Mouse (Mus musculus): ENCODE data around the gene Fmo1. TPM values are rescaled to one million over a fixed set of nuclear protein-coding genes. Genes with fewer than 3 reads are reported as not detected.

The Fmo1 gene
- total and polyA plus RNA-seq, 2 experiments = 152 to 242 TPM

DNA sequence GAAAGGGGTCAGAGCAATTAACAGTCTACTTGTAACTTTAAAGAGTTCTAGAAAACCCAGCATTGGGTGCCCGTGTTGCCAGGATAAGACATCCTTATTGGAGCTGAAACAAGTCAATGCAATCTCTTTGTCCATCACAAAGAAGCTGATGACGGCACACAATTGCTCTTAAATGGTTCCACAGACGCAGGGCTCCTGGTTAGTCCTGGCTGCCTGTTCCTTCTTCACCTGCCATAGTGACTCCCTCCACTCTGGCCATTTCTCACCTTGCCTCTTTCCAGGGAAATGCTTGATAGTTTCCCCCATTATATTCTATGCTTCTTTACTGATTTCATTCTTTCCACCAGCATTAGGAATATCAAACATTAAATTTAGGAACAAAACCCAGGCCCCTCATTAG, 57.9 kb downstream of the Fmo1 start:
- Histone ChIP-seq H3K27me3 (ENCODE audit: control insufficient read depth, insufficient read depth, low read length) (no peaks in the 10 kb centered on the region), H3K79me2 (ENCODE audit: control insufficient read depth, insufficient read depth, low read length) (no peaks in the 10 kb centered on the region), H3K36me3 (ENCODE audit: control insufficient read depth, insufficient read depth, low read length) (peaks cover 15% of the 10 kb centered on the region), H3K4me1 (ENCODE audit: control insufficient read depth, insufficient read depth, low read length) (peaks cover 4% of the 10 kb centered on the region; the same call in 1 of the 2 replicates), H3K4me3 (ENCODE audit: insufficient read depth, low read depth, low read length) (no peak overlapping the region), H3K9ac (ENCODE audit: low read depth, low read length) (no peak overlapping the region), H3K27ac (replicated peaks; ENCODE audit: insufficient read depth, low read depth, low read length) (no peak overlapping the region)
- no peak for TF ChIP-seq CTCF (IDR thresholded peaks at IDR 0.05; ENCODE audit: low read depth, low read length)
- no peak for TF ChIP-seq POLR2A (IDR thresholded peaks at IDR 0.05; ENCODE audit: extremely low read depth, insufficient read depth, low read length)
- DNase-seq (ENCODE audit: extremely low read depth, low read depth, low spot score) = no peak
- WGBS = 97% methylated on average over 3 of the region's 3 CpGs

DNA sequence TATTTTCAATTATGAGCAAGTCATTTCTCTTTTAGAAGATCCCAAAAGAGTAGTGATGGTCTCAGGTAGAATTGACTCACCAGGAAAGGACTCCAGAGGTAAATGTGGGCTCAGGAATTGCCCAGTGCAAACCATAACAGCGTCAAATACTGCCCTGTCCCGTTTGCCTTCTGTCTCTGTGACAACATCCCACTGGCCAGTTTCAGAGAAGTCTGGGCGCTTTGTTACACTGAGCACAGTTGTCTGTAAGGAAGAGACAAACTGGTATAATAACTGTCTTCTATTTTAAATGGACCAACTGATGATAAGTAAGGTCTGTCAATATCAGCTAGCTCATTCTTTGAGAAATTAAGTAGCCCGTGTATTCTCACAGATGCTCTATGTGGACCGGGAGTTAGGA, 59.0 kb downstream of the Fmo1 start:
- H3K36me3 ChIP-seq (ENCODE audit: control insufficient read depth, insufficient read depth, low read length) = peaks cover 16% of the 10 kb centered on the region
- no peak for DNase-seq (ENCODE audit: extremely low read depth, low read depth, low spot score)
- H3K9ac ChIP-seq (ENCODE audit: low read depth, low read length) = no peak overlapping the region
- no peaks in the 10 kb centered on the region for H3K79me2 ChIP-seq (ENCODE audit: control insufficient read depth, insufficient read depth, low read length)
- no peak overlapping the region for H3K27ac ChIP-seq (replicated peaks; ENCODE audit: insufficient read depth, low read depth, low read length)
- no peaks in the 10 kb centered on the region for H3K27me3 ChIP-seq (ENCODE audit: control insufficient read depth, insufficient read depth, low read length)
- no peak overlapping the region for H3K4me3 ChIP-seq (ENCODE audit: insufficient read depth, low read depth, low read length)
- WGBS = 80% methylated on average over 5 of the region's 5 CpGs
- H3K4me1 ChIP-seq (ENCODE audit: control insufficient read depth, insufficient read depth, low read length) = no peaks in the 10 kb centered on the region
- TF ChIP-seq POLR2A (IDR thresholded peaks at IDR 0.05; ENCODE audit: extremely low read depth, insufficient read depth, low read length) (no peak), CTCF (IDR thresholded peaks at IDR 0.05; ENCODE audit: low read depth, low read length) (no peak)

DNA sequence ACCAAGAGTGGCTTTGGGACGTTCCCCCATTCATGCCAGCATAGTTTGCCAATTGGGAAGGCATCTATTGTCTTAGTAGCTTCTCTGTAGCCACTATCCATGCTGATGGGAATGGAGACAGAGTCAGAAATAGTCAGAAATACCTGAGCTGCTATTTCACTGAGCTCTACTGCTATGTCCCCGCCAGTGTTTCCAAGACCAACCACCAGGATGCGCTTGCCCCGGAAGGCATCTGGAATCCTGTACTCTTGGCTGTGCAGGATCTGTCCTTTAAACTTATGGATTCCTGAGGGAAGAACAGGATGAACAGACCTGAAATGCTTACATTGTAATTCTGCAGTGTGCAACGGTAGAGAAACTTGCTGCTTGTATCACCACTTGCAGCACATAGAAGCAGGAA, 61.4 kb downstream of the Fmo1 start:
- DNase-seq (ENCODE audit: extremely low read depth, low read depth, low spot score) = no peak
- TF ChIP-seq POLR2A (IDR thresholded peaks at IDR 0.05; ENCODE audit: extremely low read depth, insufficient read depth, low read length) (no peak), CTCF (IDR thresholded peaks at IDR 0.05; ENCODE audit: low read depth, low read length) (peak; percentile 28; the same call in 1 of the 2 replicates)
- Histone ChIP-seq H3K27me3 (ENCODE audit: control insufficient read depth, insufficient read depth, low read length) (no peaks in the 10 kb centered on the region), H3K9ac (ENCODE audit: low read depth, low read length) (no peak overlapping the region), H3K36me3 (ENCODE audit: control insufficient read depth, insufficient read depth, low read length) (peaks cover 12% of the 10 kb centered on the region), H3K4me1 (ENCODE audit: control insufficient read depth, insufficient read depth, low read length) (no peaks in the 10 kb centered on the region), H3K27ac (replicated peaks; ENCODE audit: insufficient read depth, low read depth, low read length) (no peak overlapping the region), H3K79me2 (ENCODE audit: control insufficient read depth, insufficient read depth, low read length) (no peaks in the 10 kb centered on the region), H3K4me3 (ENCODE audit: insufficient read depth, low read depth, low read length) (no peak overlapping the region)
- WGBS = 72% methylated on average over 5 of the region's 5 CpGs

DNA sequence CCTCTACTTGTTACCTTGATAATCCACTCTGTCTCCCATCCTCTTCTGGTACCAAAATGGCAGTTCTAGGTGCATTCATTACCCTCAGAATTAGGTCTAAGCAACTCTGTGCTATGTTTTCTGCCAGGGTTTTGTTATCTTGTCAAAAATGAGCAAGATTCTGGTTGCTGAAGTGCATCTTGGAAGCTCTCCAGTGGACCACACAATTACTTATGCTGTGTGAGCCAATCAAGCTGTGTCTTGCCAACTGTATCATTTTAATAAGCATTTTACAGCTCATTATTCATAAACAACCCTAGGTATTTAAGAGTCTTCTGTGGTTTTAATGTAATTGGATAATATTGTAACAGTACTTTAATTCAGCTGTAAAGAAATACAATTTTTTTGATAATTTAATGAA, 70.0 kb downstream of the Fmo1 start:
- DNase-seq (ENCODE audit: extremely low read depth, low read depth, low spot score) = no peak
- Histone ChIP-seq H3K4me3 (ENCODE audit: insufficient read depth, low read depth, low read length) (no peak overlapping the region), H3K27ac (replicated peaks; ENCODE audit: insufficient read depth, low read depth, low read length) (no peak overlapping the region), H3K4me1 (ENCODE audit: control insufficient read depth, insufficient read depth, low read length) (no peaks in the 10 kb centered on the region), H3K27me3 (ENCODE audit: control insufficient read depth, insufficient read depth, low read length) (no peaks in the 10 kb centered on the region), H3K9ac (ENCODE audit: low read depth, low read length) (no peak overlapping the region), H3K79me2 (ENCODE audit: control insufficient read depth, insufficient read depth, low read length) (no peaks in the 10 kb centered on the region), H3K36me3 (ENCODE audit: control insufficient read depth, insufficient read depth, low read length) (peaks cover 3% of the 10 kb centered on the region)
- TF ChIP-seq POLR2A (IDR thresholded peaks at IDR 0.05; ENCODE audit: extremely low read depth, insufficient read depth, low read length) (no peak), CTCF (IDR thresholded peaks at IDR 0.05; ENCODE audit: low read depth, low read length) (no peak)

DNA sequence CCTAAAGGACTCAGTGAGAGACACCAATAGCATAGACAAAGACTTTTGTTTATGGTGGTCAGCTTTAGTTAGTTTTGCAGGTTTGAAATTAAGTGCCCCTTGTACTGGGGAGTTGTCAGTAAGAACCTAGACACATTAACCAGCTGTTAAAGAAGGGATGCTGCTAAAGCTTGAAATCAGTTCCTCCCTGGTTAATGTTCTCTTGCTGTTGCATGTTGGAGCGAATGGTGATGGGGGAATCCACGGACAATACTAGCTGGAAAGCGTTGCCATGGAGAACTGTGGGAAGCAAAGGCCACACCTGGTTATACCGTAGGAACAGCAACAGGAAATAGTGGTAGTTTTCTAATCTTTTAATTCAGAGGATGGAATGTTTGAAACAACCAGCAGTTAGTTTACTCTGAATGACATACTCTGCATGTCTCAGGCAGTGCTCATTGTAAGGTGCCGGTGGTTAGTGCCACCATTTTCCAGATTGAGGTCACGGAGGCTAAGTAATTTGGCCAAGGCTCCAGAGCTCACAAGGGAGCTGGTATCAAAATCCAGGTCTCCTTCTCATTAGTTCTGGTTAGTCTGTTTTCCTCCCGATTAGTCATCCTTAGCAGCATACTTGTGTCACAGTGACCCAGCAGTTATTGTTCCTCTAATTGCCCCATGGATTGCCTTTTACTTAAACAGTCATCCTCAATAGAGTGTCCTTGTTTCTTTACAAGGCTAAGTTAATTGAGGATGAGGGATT, 73.9 kb downstream of the Fmo1 start:
- Histone ChIP-seq H3K4me3 (ENCODE audit: insufficient read depth, low read depth, low read length) (no peak overlapping the region), H3K9ac (ENCODE audit: low read depth, low read length) (no peak overlapping the region), H3K79me2 (ENCODE audit: control insufficient read depth, insufficient read depth, low read length) (no peaks in the 10 kb centered on the region), H3K36me3 (ENCODE audit: control insufficient read depth, insufficient read depth, low read length) (no peaks in the 10 kb centered on the region), H3K4me1 (ENCODE audit: control insufficient read depth, insufficient read depth, low read length) (no peaks in the 10 kb centered on the region), H3K27me3 (ENCODE audit: control insufficient read depth, insufficient read depth, low read length) (no peaks in the 10 kb centered on the region), H3K27ac (replicated peaks; ENCODE audit: insufficient read depth, low read depth, low read length) (no peak overlapping the region)
- TF ChIP-seq POLR2A (IDR thresholded peaks at IDR 0.05; ENCODE audit: extremely low read depth, insufficient read depth, low read length) (no peak), CTCF (IDR thresholded peaks at IDR 0.05; ENCODE audit: low read depth, low read length) (no peak)
- DNase-seq (ENCODE audit: extremely low read depth, low read depth, low spot score) = no peak
- 84% methylated on average over 7 of the region's 7 CpGs for WGBS

DNA sequence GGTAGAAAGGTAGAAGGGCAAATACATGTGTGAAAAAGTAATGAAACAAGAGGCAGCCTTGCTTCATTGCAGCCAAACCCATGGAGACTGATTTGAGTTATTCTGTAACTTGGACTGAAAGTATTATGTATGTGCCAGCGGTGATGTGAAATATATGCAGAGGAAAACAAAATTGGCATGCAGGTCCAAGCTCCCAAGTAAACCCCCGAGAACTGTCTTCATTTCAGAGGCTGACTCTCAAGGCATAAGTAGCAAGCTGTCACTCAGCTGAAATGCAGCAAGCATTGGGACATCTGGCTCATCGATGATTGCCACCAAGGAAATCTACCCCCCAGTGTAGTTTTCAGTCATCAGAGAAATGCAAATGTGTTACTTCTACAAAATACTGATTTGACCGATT, 81.2 kb downstream of the Fmo1 start:
- no peak for DNase-seq (ENCODE audit: extremely low read depth, low read depth, low spot score)
- 86% methylated on average over 4 of the region's 4 CpGs for WGBS
- H3K9ac ChIP-seq (ENCODE audit: low read depth, low read length) = no peak overlapping the region
- no peaks in the 10 kb centered on the region for H3K79me2 ChIP-seq (ENCODE audit: control insufficient read depth, insufficient read depth, low read length)
- H3K27ac ChIP-seq (replicated peaks; ENCODE audit: insufficient read depth, low read depth, low read length) = no peak overlapping the region
- no peaks in the 10 kb centered on the region for H3K4me1 ChIP-seq (ENCODE audit: control insufficient read depth, insufficient read depth, low read length)
- H3K36me3 ChIP-seq (ENCODE audit: control insufficient read depth, insufficient read depth, low read length) = no peaks in the 10 kb centered on the region
- H3K4me3 ChIP-seq (ENCODE audit: insufficient read depth, low read depth, low read length) = no peak overlapping the region
- H3K27me3 ChIP-seq (ENCODE audit: control insufficient read depth, insufficient read depth, low read length) = no peaks in the 10 kb centered on the region
- TF ChIP-seq CTCF (IDR thresholded peaks at IDR 0.05; ENCODE audit: low read depth, low read length) (no peak), POLR2A (IDR thresholded peaks at IDR 0.05; ENCODE audit: extremely low read depth, insufficient read depth, low read length) (no peak)

All from liver, adult 2 months (tissue).